Mouse (Mus musculus) liver, embryonic 12.5 days (tissue): Measurements from ENCODE around the gene Pdlim4. TPM values are rescaled to one million over a fixed set of nuclear protein-coding genes. Genes with fewer than 3 reads are reported as not detected.
A peak's percentile ranks its signal among the peaks of the same experiment; 100 is the strongest.

Source experiments
- ATAC-seq: fragments of 200-750 bp; cut with Nextera tagmentation; 2 replicates; pipeline ENCODE4 v1.8.0; 2017; ENCODE audit warnings: moderate number of reproducible peaks, mild to moderate bottlenecking, moderate library complexity
- H3K27ac ChIP-seq: fragments of 300-500 bp; sonication (generic); 2 replicates; pipeline ENCODE4 v1.5.1; 2016; ENCODE audit warnings: mild to moderate bottlenecking
- H3K27me3 ChIP-seq: fragments of 300-500 bp; sonication (generic); replicated peaks from 2 replicates; pipeline ENCODE4 v1.6.1; 2016; ENCODE audit warnings: mild to moderate bottlenecking, moderate library complexity
- H3K36me3 ChIP-seq: fragments of 300-500 bp; sonication (generic); 2 replicates; pipeline ENCODE4 v1.6.1; 2016; ENCODE audit warnings: mild to moderate bottlenecking, moderate library complexity
- H3K4me1 ChIP-seq: fragments of 300-500 bp; sonication (generic); 2 replicates; pipeline ENCODE4 v1.6.1; 2016
- H3K4me2 ChIP-seq: fragments of 300-500 bp; sonication (generic); 2 replicates; pipeline ENCODE4 v1.6.1; 2016; ENCODE audit warnings: mild to moderate bottlenecking, moderate library complexity
- H3K4me3 ChIP-seq: fragments of 300-500 bp; sonication (generic); 2 replicates; pipeline ENCODE4 v1.5.1; 2016; ENCODE audit warnings: mild to moderate bottlenecking, moderate library complexity
- H3K9ac ChIP-seq: fragments of 300-500 bp; sonication (generic); 2 replicates; pipeline ENCODE4 v1.6.1; 2016; ENCODE audit warnings: mild to moderate bottlenecking, moderate library complexity
- H3K9me3 ChIP-seq: fragments of 300-500 bp; sonication (generic); replicated peaks from 2 replicates; pipeline ENCODE4 v1.6.1; 2016; ENCODE audit warnings: mild to moderate bottlenecking, moderate library complexity
- WGBS: fragments of 180-500 bp; shearing (Covaris S2); methylation state at CpG from one replicate; pipeline ENCODE4 v1.1.7; 2016; ENCODE audit not compliant: insufficient replicate concordance; 5-methylcytosine and 5-hydroxymethylcytosine counted together
- polyA plus RNA-seq: library from polyadenylated mRNA; unstranded; fragments of >200 nt; fragmentation: Nextera tagmentation; extraction: Ambion mirVana; gene quantifications from 2 replicates; pipeline ENCODE4 v1.2.1, GENCODE M21; 2016

The Pdlim4 gene
- polyA plus RNA-seq, 1 experiment from 2014 or later = 4.4 TPM

DNA sequence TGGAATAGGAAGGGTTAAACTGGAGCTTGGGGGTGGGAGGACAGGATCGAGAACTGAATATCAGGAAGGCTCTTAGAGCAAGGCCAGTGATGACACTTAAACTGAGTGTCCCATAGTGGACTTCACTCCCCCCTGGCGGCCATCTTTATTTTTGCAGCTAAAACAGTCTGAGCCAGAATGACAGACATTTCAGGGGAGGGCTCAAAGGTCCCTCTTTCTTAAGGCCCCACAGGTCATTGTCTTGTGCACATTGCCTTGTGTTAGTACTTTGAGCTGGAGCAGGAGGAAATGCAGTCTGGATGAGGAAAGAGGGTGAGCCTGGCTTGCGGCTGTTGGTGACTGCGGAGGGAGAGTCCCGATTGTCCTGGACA, 20.1 kb upstream of the Pdlim4 start:
- Histone ChIP-seq H3K9ac (no peak overlapping the region), H3K27ac (no peak overlapping the region), H3K9me3 (no peaks in the 10 kb centered on the region), H3K4me3 (no peak overlapping the region), H3K4me2 (no peak overlapping the region), H3K36me3 (no peaks in the 10 kb centered on the region), H3K4me1 (no peaks in the 10 kb centered on the region), H3K27me3 (no peaks in the 10 kb centered on the region)
- ATAC-seq = no peak
- 52% methylated on average over 5 of the region's 5 CpGs for WGBS

DNA sequence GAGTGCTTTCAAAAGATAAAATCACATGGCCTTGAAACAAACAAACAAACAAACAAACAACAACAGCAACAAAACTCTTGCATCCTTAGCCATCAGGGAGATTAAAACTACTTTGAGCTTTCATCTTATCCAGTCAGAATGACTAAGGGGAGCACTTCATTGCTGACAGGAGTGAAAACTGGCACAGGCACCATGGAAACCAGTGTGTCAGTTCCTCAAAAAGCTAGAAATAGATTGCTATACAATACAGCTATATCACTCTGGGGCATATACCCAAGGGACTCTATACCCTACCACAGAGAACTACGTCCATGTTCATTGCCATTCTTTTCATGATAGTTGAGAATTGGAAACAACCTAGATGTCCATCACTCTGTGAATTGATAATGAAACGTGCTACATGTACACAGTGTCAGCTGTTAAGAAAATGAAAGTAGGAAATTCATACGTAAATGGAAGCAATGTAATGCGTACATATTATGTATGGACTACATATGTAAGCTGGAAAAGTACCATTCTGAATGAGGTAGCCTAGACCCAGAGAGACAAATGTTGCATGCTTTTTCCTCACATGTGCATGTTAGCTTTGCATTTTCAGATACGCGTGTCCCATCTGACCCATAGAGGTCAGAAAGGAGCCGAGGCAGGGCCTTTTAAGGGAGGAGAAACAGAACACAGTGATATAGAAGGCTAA, 19.6 kb upstream of the Pdlim4 start:
- WGBS = 75% methylated on average over 7 of the region's 7 CpGs
- no peak overlapping the region for H3K4me2 ChIP-seq
- no peaks in the 10 kb centered on the region for H3K4me1 ChIP-seq
- no peaks in the 10 kb centered on the region for H3K27me3 ChIP-seq
- H3K36me3 ChIP-seq = no peaks in the 10 kb centered on the region
- H3K4me3 ChIP-seq = no peak overlapping the region
- no peak overlapping the region for H3K9ac ChIP-seq
- ATAC-seq = no peak
- H3K27ac ChIP-seq = no peak overlapping the region
- no peaks in the 10 kb centered on the region for H3K9me3 ChIP-seq

DNA sequence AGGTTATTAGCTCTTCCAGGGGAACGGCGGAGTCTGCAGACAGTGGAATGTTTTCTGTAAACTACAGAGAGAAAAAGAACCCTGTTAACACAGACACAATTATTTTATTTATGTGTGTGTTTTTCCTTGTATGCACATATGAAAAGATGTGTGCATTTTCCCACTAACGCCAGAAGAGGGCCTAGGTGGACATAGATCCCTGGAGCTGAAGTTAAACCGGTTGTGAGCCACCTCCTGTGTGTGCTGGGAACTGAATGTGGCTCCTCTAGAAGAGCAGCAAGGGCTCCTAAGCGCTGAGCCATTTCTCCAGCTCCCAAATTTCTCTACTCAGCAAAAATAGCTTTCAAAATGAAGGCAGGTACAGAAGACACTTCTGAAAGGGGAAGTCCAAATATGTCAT, 17.0 kb upstream of the Pdlim4 start:
- Histone ChIP-seq H3K4me2 (no peak overlapping the region), H3K27me3 (0 out of 2 replicates have a peak, but pooled peaks cover 3% of the 10 kb centered on the region), H3K9ac (no peak overlapping the region), H3K9me3 (no peaks in the 10 kb centered on the region), H3K36me3 (no peaks in the 10 kb centered on the region), H3K4me1 (peaks cover 6% of the 10 kb centered on the region; the same call in 1 of the 2 replicates), H3K4me3 (no peak overlapping the region), H3K27ac (no peak overlapping the region)
- no peak for ATAC-seq
- WGBS = 50% methylated on average over 5 of the region's 5 CpGs

DNA sequence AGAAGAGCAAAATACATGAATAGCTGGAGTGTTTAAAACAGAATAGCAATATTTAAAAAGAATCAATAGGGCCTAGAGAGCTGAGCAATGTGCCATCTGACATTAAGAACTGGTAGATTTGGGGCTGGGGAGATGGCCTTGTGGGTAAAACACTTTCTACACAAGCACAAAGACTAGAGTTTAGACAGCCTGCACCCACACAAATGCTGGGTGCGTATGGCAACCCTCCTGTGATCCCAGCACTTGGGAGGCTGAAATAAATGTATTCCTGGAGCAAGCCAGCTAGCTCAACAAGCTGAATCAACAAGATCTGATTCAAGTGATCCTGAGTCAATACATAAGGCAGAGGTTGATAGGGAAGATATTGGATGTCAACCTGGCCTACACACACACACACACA, 16.2 kb upstream of the Pdlim4 start:
- Histone ChIP-seq H3K36me3 (no peaks in the 10 kb centered on the region), H3K4me2 (no peak overlapping the region), H3K9me3 (no peaks in the 10 kb centered on the region), H3K4me1 (peaks cover 6% of the 10 kb centered on the region; the same call in 1 of the 2 replicates), H3K27ac (no peak overlapping the region), H3K9ac (no peak overlapping the region), H3K27me3 (peaks cover 8% of the 10 kb centered on the region; the same call in 1 of the 2 replicates), H3K4me3 (no peak overlapping the region)
- ATAC-seq = no peak
- WGBS = 78% methylated on average over 1 of the region's 1 CpGs

DNA sequence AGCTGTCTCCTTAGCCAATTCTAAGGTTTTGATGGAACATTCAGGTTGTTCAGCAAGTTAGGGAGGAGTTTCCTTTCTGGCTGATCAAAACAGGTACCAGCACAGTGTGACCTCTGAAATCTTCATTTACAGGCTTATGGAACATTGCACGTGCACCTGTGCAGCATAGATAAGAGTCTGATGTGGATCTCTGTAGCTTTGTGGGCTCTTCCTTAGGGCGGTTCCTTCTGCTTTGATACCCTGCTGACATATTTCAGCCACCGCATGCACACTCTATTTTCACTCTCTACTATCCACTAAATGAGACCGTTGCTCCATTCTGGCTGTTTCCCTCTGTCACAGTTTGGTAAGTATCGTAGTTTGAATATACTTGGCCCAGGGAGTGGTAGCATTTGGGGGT, 13.9 kb upstream of the Pdlim4 start:
- Histone ChIP-seq H3K27me3 (peaks cover 8% of the 10 kb centered on the region; the same call in 1 of the 2 replicates), H3K4me3 (no peak overlapping the region), H3K27ac (no peak overlapping the region), H3K9ac (no peak overlapping the region), H3K9me3 (no peaks in the 10 kb centered on the region), H3K4me2 (no peak overlapping the region), H3K36me3 (no peaks in the 10 kb centered on the region), H3K4me1 (peaks cover 6% of the 10 kb centered on the region; the same call in 1 of the 2 replicates)
- 60% methylated on average over 5 of the region's 5 CpGs for WGBS
- ATAC-seq = no peak

DNA sequence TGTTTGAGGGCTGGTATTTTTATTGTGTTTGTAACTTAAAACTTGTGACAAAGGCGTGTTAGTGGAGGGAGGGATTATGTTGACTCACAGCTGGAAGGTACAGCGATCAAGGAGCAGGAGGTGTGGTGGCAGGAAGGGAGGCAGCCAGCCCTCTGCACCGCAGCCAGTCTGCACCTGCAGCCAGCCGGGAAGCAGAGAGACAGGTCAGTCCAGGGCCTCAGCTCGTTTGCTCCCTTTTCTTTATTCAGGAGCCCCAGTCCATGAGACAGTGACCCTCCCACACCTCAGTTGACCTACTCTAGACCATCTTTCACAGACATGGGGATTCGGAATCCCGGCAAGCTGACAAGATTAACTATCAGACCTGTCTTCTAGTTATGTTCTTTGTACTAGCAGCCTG, 11.6 kb upstream of the Pdlim4 start:
- H3K27ac ChIP-seq = no peak overlapping the region
- WGBS = 46% methylated on average over 7 of the region's 7 CpGs
- peaks cover 8% of the 10 kb centered on the region; the same call in 1 of the 2 replicates for H3K27me3 ChIP-seq
- no peaks in the 10 kb centered on the region for H3K9me3 ChIP-seq
- H3K36me3 ChIP-seq = no peaks in the 10 kb centered on the region
- no peak overlapping the region for H3K9ac ChIP-seq
- no peak overlapping the region for H3K4me2 ChIP-seq
- peaks cover 6% of the 10 kb centered on the region; the same call in 1 of the 2 replicates for H3K4me1 ChIP-seq
- no peak overlapping the region for H3K4me3 ChIP-seq
- no peak for ATAC-seq

DNA sequence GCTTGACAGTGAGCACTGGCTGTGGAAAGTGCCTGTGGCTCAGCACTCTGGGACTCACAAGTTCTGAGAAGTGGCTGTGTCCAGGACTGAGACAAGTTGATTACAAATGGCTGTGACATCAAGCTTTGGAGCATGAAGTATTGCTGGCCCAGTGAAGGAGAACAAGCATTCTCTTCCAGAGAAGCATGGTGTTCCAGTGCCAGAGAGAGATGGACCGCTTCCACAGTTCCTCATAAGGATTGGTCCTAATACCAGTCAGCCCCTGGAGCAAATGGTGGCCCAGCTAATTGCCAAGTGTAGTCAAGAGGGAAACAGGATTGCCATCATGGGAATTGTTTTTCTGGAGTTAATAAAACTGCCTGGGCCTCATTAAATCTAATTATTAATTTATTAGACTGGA, 7.3 kb upstream of the Pdlim4 start:
- Histone ChIP-seq H3K4me2 (no peak overlapping the region), H3K36me3 (no peaks in the 10 kb centered on the region), H3K27ac (no peak overlapping the region), H3K9me3 (no peaks in the 10 kb centered on the region), H3K9ac (no peak overlapping the region), H3K4me3 (no peak overlapping the region), H3K27me3 (peaks cover 31% of the 10 kb centered on the region), H3K4me1 (no peaks in the 10 kb centered on the region)
- 79% methylated on average over 1 of the region's 1 CpGs for WGBS
- no peak for ATAC-seq

DNA sequence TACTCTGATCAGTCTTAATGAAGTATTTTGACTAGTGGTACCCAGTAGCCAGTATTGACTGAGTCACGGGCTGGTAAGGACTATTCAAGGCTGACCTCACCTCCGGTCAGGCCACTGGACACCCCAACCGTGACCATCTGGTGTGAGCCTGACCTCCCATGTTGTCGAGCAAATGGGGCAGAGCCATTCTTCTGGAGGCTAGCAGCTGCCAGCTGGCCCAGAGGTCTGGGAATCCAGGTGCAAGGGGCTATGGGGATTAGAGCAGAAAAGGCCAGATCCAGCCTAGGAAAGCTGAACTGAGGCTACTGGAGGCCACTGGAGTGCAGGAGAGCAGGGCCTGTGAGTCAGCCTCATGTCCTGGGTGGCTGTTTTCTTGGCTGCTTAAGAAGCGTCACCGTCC, 6.5 kb upstream of the Pdlim4 start:
- Histone ChIP-seq H3K4me2 (no peak overlapping the region), H3K9me3 (no peaks in the 10 kb centered on the region), H3K4me3 (no peak overlapping the region), H3K4me1 (no peaks in the 10 kb centered on the region), H3K9ac (no peak overlapping the region), H3K27me3 (peaks cover 36% of the 10 kb centered on the region), H3K36me3 (no peaks in the 10 kb centered on the region), H3K27ac (no peak overlapping the region)
- ATAC-seq = no peak
- WGBS = 81% methylated on average over 6 of the region's 6 CpGs

DNA sequence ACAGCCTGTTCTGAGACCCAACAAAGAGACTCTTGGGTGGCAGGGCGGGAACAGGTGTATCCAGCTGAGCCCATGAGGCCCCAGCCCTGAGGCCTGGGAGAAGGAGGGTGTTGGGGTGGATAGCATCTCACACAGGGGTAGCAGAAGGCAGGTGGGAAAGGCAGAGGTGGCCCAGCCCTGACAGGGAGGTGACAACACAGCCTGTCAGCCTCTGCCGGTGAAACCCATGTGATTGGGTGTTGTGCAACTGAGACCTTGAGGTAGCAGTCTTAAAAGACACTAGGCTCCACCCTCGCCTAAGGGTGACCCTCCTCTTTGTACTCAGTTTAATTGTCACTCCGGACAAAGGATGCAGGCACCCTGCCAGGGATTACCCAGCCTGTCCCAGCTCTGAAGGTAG, 4.5 kb upstream of the Pdlim4 start:
- Histone ChIP-seq H3K4me2 (no peak overlapping the region), H3K4me3 (no peak overlapping the region), H3K27me3 (peaks cover 54% of the 10 kb centered on the region), H3K9ac (no peak overlapping the region), H3K4me1 (no peaks in the 10 kb centered on the region), H3K9me3 (no peaks in the 10 kb centered on the region), H3K27ac (no peak overlapping the region), H3K36me3 (no peaks in the 10 kb centered on the region)
- ATAC-seq = no peak
- WGBS = 45% methylated on average over 4 of the region's 4 CpGs

DNA sequence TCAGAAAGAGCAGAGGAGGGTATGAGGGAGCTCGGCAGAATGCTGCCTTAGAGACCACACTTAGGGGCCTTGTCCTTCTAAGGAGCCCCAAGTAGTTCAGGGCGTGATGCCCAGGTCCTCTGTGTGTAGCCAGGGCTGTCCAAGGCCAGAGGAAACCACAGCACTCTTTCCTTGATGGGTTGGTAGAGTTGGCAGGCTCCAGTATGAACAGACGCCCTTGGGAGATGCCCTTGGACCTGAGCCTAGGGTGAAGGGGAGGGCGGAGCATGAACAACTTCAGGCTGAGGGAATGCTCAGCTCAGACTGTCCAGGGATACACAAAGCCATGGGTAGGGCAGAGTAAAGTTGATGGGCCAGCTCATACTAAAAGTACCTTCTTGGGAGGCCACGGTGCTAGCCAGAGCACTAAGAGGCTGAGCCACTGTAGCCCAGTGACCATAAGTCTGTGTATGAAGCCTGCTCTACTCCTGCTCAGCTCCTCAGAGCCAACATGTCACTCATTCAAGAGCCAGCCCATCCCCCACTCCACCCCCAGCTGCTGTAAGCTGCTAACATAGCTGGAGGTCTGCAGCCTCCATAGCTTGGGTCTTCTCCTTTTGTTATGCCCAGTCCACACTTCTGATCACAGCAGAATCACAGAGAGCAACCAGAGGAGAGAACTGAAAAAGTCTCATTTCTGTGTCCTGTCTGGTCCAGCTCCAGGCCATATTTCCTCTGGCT, 3.1 kb upstream of the Pdlim4 start:
- H3K27me3 ChIP-seq = peaks cover 68% of the 10 kb centered on the region
- no peaks in the 10 kb centered on the region for H3K9me3 ChIP-seq
- no peak overlapping the region for H3K4me3 ChIP-seq
- H3K4me2 ChIP-seq = no peak overlapping the region
- H3K9ac ChIP-seq = no peak overlapping the region
- WGBS = 60% methylated on average over 5 of the region's 5 CpGs
- no peak overlapping the region for H3K27ac ChIP-seq
- ATAC-seq = no peak
- no peaks in the 10 kb centered on the region for H3K36me3 ChIP-seq
- H3K4me1 ChIP-seq = no peaks in the 10 kb centered on the region

DNA sequence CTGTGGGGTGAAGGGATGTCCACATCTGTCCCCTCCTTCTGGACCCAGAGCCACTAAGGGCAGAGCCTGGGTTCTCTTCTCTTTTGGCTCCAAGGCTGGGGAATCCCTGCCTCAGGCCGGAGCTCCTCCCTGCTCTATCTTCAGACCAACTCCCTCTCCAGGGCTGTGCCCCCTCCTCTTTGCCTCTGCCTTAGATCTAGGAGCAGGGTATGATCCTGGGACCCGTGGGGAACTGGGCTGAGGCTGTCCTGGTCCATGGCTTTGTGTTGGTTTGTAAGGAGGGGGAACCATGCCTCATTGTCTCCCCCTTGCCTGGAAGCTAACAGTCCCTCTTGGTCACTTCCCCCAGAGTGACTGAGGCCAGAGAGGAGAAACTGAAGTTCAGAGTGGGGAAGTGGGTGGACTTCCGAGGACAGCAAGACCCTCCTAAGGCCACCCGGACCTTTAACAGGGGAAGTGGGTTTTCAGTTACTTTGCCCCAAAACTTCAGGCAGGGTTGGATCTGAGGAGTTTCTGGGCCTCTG, 756 bp downstream of the Pdlim4 start:
- WGBS = 13% methylated on average over 4 of the region's 4 CpGs
- Histone ChIP-seq H3K4me1 (peaks cover 11% of the 10 kb centered on the region), H3K27me3 (peaks cover 92% of the 10 kb centered on the region), H3K4me2 (peak overlapping the region; percentile 70), H3K27ac (no peak overlapping the region), H3K36me3 (no peaks in the 10 kb centered on the region), H3K4me3 (peak overlapping the region; percentile 47), H3K9me3 (no peaks in the 10 kb centered on the region), H3K9ac (no peak overlapping the region)
- no peak for ATAC-seq

DNA sequence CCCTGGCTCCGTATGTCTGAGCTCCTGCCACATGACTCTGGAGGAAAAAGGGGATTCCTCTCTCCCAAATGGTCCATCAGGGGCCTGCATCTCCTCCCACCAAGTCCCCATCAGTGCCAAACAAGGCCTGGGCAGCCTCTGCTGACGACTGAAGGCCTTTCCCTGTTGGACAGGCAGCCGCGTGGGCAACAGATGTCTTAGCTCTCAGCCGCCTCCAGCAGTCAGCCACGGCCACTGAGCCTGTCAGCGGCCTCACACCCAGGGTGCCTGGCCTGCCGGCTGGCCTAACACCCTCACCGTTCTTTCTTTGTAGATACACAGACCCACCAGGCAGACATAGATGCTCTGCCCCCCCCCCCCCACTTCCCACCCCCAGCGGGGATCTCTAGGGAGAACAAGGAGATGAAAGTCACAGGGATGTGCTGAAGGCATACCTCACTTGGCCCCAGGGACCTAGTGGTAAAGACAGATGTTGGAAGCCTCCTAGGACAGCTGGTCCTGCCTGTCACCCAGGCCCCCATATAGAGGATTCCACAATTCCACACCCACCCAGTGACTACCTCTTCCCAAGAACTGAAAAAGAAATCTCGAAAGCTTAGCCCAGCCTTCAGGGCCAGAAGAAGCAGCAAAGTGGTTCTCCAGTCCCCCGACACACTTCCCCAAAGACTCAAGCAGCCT, 1.4 kb downstream of the Pdlim4 start:
- no peak for ATAC-seq
- 37% methylated on average over 12 of the region's 12 CpGs for WGBS
- no peak overlapping the region for H3K9ac ChIP-seq
- H3K27ac ChIP-seq = no peak overlapping the region
- H3K4me3 ChIP-seq = no peak overlapping the region
- H3K9me3 ChIP-seq = no peaks in the 10 kb centered on the region
- peaks cover 86% of the 10 kb centered on the region for H3K27me3 ChIP-seq
- H3K36me3 ChIP-seq = no peaks in the 10 kb centered on the region
- peaks cover 11% of the 10 kb centered on the region for H3K4me1 ChIP-seq
- H3K4me2 ChIP-seq = 0 out of 2 replicates have a peak overlapping the region, but pooled peaks have one; percentile 70
